Mouse (Mus musculus): ENCODE measurements around the gene Il7r.

GRCm38 (mm10) chr15:9573361-9573760, 43.4 kb upstream of the Il7r start:
- TF ChIP-seq CTCF (IDR thresholded peaks at IDR 0.05; ENCODE audit: low read depth) (no peak), EP300 (IDR thresholded peaks at IDR 0.05; ENCODE audit: low read depth) (no peak)
